Mouse (Mus musculus) heart, postnatal 0 days (tissue): ENCODE results near the gene Rgs9.

Experiments used
- CTCF ChIP-seq: IDR thresholded peaks from 2 replicates; pipeline ENCODE4 v1.5.1; 2016; ENCODE audit warnings: antibody characterized with exemption, control low read depth, low read depth
- EP300 ChIP-seq: IDR thresholded peaks from 2 replicates; pipeline ENCODE4 v1.6.1; 2016; ENCODE audit warnings: antibody characterized with exemption, low read depth

DNA sequence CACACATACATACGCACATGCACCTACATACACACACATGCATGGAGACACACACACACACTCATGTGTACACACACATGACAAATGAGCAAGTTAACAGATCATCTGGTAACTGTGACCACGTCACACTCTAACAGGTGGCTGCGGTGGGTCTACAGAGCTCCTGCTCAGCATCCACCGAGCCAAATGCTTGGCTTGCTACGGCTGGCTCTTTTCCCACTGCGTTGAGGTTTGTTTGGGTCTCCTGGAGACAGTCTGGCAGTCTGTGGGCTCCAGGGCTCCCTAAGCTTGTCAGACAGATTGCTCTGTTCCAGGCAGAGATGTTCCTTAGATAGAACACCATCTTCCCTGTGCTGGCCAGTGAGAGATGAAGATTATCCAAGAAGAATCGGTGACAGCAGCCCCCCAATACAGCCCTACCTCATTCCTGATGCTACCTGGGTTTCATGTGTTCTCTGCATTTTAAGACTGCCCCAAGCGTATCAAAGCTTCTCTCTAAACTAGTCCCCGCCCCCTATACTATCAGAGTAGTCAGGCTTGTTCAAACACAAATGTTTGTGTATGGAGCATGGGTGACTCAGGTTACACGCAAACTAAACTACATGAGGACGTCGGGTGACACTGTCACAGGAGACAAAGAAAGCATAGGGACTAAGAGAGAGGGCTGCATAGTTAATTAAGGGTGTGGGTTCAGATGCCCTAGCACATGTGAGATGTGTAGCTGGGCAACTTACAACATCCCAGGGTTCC is 31.6 kb downstream of the Rgs9 start:
- no peak for TF ChIP-seq CTCF
- no peak for TF ChIP-seq EP300
